Mouse (Mus musculus) heart, adult 2 months (tissue): ENCODE data around the gene Pabpc4. TPM values are rescaled to one million over a fixed set of nuclear protein-coding genes. Genes with fewer than 3 reads are reported as not detected.

Experiments used
- DNase-seq, 2 experiments: peaks; one replicate each; pipeline ENCODE4 v3.0.0; 2021
- H3K27ac ChIP-seq: fragments of 200-600 bp; 2 replicates; pipeline ENCODE4 v1.8.1; 2022
- H3K27me3 ChIP-seq: fragments of 200-500 bp; 2 replicates; pipeline ENCODE4 v1.6.1; 2012; ENCODE audit warnings: mild to moderate bottlenecking, low read length, inconsistent platforms, mixed read lengths; ENCODE audit not compliant: control insufficient read depth, insufficient read depth
- H3K36me3 ChIP-seq: fragments of 200-500 bp; 2 replicates; pipeline ENCODE4 v1.6.1; 2012; ENCODE audit warnings: low read length, inconsistent platforms; ENCODE audit not compliant: control insufficient read depth, insufficient read depth
- H3K4me1 ChIP-seq: fragments of 200-500 bp; 2 replicates; pipeline ENCODE4 v1.6.1; 2011; ENCODE audit warnings: low read length; ENCODE audit not compliant: control insufficient read depth, insufficient read depth
- H3K4me3 ChIP-seq: fragments of 200-600 bp; 2 replicates; pipeline ENCODE4 v1.8.1; 2022
- H3K79me2 ChIP-seq: fragments of 200-500 bp; replicated peaks from 2 replicates; pipeline ENCODE4 v1.6.1; 2012; ENCODE audit warnings: mild to moderate bottlenecking, inconsistent platforms, low read length, moderate library complexity, mixed read lengths; ENCODE audit not compliant: control insufficient read depth, insufficient read depth
- H3K9ac ChIP-seq: fragments of 200-500 bp; 2 replicates; pipeline ENCODE4 v1.6.1; 2012; ENCODE audit warnings: low read depth, mild to moderate bottlenecking, control low read depth, inconsistent platforms, low read length, mixed read lengths
- CTCF ChIP-seq: fragments of 200-600 bp; IDR thresholded peaks from 2 replicates; pipeline ENCODE4 v1.8.1; 2022; ENCODE audit warnings: antibody characterized with exemption, mild to moderate bottlenecking, moderate library complexity
- EP300 ChIP-seq: fragments of 200-500 bp; IDR thresholded peaks from 2 replicates; pipeline ENCODE4 v1.6.1; 2011; ENCODE audit warnings: low read depth, low read length, control low read depth; ENCODE audit not compliant: insufficient read depth
- POLR2A ChIP-seq: fragments of 200-500 bp; IDR thresholded peaks from 2 replicates; pipeline ENCODE4 v1.6.1; 2011; ENCODE audit warnings: mild to moderate bottlenecking, low read depth, low read length, control low read depth; ENCODE audit not compliant: insufficient read depth
- WGBS: fragments of 180-500 bp; shearing (Covaris S2); methylation state at CpG from one replicate; pipeline ENCODE4 v1.1.7; 2018; 5-methylcytosine and 5-hydroxymethylcytosine counted together
- intact Hi-C: fragments of 180-260 bp; cut with DNase I; formaldehyde crosslinking; loops from one replicate; pipeline ENCODE4 v1.15.1; 2025
- polyA plus RNA-seq: library from polyadenylated mRNA; depleted of rRNA; stranded (reverse); fragments of >200 nt; gene quantifications from 2 replicates; pipeline ENCODE4 v1.2.3, GENCODE M21; 2012
- total RNA-seq, 2 experiments: library from RNA; stranded (reverse); gene quantifications; 2 replicates each; pipeline ENCODE4 v1.2.3; 2021

Pabpc4 gene
- total and polyA plus RNA-seq, 3 experiments = 299 to 376 (median 336) TPM

DNA sequence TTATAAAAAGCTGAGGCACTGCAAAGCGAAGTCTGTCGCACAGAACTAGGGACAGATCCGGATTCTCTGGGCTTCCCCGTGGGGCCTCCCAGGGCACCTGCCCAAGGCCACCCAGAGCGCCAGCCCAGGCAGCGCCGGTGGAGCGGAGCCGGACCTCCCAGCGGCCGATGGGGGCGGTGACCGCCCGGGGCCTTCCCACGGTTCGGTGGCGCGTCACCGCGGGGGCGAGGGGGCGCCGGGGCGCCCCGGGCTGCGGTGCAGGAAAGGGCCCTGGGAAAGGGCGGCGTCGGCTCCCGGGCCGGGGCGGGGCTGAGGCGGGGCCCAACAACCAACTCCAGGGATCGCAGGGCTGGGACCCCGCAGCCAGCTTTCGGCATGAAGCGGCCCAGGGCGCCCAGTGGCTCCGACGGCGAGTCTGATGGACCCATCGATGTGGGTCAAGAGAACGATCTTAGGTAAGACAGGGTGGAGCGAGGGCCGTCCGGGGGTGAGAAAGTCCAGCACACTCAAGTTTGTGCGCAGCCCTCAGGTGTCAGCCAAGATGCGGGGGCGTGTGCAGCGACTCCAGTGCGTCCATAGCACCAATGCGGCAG lies 28.6 kb upstream of the Pabpc4 start, which contains the start of gene Heyl:
Gene Heyl (plus strand): TSS at position 65 of the 593 bp plus-strand sequence.
- no peak for TF ChIP-seq EP300
- peak; percentile 34 for TF ChIP-seq CTCF
- peak; percentile 66 for TF ChIP-seq POLR2A
- no peaks in the 10 kb centered on the region for H3K27me3 ChIP-seq
- H3K4me1 ChIP-seq = peaks cover 14% of the 10 kb centered on the region
- peak within 1 kb of the TSS; percentile 57 for H3K9ac ChIP-seq
- DNase-seq = peak; percentile 85 to 87
- no peaks in the 10 kb centered on the region; the same call in 1 of the 2 replicates for H3K36me3 ChIP-seq
- H3K4me3 ChIP-seq = peak within 1 kb of the TSS; percentile 51
- H3K27ac ChIP-seq = peak within 1 kb of the TSS; percentile 71
- intact Hi-C loops = no loop called here
- H3K79me2 ChIP-seq = no peaks in the 10 kb centered on the region
- WGBS = 2% methylated on average over 52 of the region's 52 CpGs

DNA sequence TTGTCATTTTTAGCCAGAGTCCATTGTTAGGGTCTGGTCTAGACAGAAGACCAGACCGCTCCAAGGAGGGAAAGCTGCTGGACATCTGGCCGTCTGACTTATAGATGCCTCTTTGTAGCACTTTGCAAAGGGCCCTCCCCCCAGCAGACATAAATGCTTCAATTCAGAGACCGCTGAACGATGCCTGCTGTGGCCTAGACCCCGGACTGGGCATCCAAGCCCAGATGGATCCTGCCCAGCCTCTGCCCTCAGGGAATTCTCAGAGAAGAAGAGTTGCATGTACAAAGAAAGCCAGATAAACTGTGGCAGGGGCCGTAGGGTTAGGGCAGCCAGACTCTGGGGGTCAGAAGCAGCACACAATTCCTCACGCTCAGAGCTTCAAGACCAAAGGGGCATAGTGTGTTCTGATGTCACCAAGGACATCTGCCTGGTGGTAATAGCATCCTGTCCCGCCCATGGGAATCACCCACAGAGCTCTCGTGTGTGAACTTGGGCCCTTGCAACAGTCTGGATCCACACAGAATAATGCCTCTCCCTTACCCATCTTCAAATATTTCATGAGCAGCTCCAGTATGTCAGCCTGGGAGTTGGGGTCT lies 26.2 kb upstream of the Pabpc4 start:
- 73% methylated on average over 9 of the region's 9 CpGs for WGBS
- peaks cover 14% of the 10 kb centered on the region for H3K4me1 ChIP-seq
- H3K36me3 ChIP-seq = no peaks in the 10 kb centered on the region; the same call in 1 of the 2 replicates
- no peak for DNase-seq
- H3K27me3 ChIP-seq = no peaks in the 10 kb centered on the region
- H3K4me3 ChIP-seq = peak overlapping the region; percentile 51
- no peaks in the 10 kb centered on the region for H3K79me2 ChIP-seq
- H3K9ac ChIP-seq = peak overlapping the region; percentile 40
- TF ChIP-seq POLR2A = no peak
- no peak for TF ChIP-seq EP300
- no peak for TF ChIP-seq CTCF
- intact Hi-C loops = no loop called here
- peak overlapping the region; percentile 77 for H3K27ac ChIP-seq

DNA sequence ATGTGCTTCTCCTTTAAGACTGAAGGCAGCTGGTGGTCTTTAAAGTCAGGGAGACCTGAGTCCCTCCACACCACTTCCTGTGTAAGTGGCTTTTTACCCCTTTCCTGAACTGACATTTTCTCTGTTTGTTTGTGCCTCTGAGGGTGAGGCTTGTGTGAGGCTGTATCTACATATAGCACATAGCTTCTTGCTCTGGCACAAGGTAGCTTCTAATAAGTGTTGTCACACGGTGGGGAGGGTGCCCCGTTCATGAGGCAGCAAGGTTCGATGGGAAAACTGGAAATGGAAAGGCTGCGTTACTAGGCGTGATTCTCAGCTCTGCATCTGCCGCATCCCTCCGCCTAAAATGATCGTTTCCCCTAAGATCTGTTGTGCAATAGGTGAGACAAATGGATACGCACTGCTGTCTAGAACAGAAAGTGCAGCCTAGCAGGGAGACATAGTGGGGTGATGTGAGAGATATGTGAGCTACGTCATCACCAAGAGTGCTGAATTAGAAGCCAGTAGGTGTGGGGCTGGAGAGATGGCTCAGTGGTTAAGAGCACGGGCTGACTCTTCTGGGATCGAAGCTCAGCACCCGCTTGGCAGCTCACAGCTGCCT lies 25.6 kb upstream of the Pabpc4 start:
- TF ChIP-seq CTCF (no peak), POLR2A (no peak), EP300 (no peak)
- Histone ChIP-seq H3K4me1 (peaks cover 14% of the 10 kb centered on the region), H3K9ac (peak overlapping the region; percentile 40), H3K27ac (peak overlapping the region; percentile 77), H3K4me3 (peak overlapping the region; percentile 23), H3K79me2 (no peaks in the 10 kb centered on the region), H3K36me3 (no peaks in the 10 kb centered on the region; the same call in 1 of the 2 replicates), H3K27me3 (no peaks in the 10 kb centered on the region)
- no peak for DNase-seq
- 74% methylated on average over 13 of the region's 13 CpGs for WGBS
- intact Hi-C loops = no loop called here

DNA sequence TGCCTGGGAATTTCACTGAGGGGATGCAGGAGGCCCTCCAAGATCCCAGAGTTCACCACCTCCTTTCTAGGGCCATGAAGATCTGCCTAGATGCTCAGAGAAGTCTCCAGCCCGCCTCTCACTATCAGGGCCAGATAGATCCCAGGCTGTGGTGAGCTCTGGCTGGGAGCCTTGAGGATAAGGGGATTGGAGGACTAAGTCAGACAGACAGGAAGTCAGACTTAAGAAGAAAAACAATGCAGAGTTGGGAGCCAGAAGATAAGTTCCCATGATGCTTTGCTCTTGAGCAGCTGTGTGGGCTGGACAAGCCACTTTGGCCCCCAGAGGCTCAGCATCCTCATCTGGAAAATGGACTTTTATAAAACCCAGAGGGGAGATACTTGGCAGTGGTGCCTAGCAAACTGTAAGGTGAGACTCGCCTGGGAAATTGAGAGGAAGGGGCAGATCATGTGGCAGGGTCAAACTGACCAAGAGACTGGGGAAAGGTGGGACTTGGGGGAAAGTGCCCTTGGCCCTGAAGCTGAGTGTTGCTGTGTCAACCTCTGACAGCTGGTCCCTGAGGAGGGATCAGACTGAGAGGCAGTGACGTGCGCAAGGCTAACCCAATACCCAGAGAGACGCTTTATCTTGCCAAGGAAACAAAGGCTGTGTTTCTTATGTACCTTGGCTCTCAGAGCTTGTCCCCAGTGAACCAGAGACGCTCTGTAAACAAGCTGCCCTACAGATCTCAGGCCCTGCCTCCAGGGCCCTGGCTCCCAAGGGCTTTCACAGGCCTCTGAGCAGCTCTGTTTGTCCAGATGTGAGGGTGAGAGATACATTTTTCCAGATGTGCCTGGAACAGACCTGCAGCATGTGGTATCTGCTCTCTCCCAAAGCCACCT lies 24.5 kb upstream of the Pabpc4 start:
- intact Hi-C loops = no loop called here
- H3K27ac ChIP-seq = peak overlapping the region; percentile 77
- no peaks in the 10 kb centered on the region for H3K27me3 ChIP-seq
- H3K9ac ChIP-seq = no peak overlapping the region
- no peaks in the 10 kb centered on the region for H3K79me2 ChIP-seq
- 46% methylated on average over 6 of the region's 6 CpGs for WGBS
- H3K4me3 ChIP-seq = peak overlapping the region; percentile 23; the same call in 1 of the 2 replicates
- DNase-seq = peak; percentile 69 to 82
- H3K36me3 ChIP-seq = no peaks in the 10 kb centered on the region; the same call in 1 of the 2 replicates
- TF ChIP-seq EP300 (peak; percentile 4; the same call in 1 of the 2 replicates), CTCF (no peak)
- H3K4me1 ChIP-seq = peaks cover 14% of the 10 kb centered on the region

DNA sequence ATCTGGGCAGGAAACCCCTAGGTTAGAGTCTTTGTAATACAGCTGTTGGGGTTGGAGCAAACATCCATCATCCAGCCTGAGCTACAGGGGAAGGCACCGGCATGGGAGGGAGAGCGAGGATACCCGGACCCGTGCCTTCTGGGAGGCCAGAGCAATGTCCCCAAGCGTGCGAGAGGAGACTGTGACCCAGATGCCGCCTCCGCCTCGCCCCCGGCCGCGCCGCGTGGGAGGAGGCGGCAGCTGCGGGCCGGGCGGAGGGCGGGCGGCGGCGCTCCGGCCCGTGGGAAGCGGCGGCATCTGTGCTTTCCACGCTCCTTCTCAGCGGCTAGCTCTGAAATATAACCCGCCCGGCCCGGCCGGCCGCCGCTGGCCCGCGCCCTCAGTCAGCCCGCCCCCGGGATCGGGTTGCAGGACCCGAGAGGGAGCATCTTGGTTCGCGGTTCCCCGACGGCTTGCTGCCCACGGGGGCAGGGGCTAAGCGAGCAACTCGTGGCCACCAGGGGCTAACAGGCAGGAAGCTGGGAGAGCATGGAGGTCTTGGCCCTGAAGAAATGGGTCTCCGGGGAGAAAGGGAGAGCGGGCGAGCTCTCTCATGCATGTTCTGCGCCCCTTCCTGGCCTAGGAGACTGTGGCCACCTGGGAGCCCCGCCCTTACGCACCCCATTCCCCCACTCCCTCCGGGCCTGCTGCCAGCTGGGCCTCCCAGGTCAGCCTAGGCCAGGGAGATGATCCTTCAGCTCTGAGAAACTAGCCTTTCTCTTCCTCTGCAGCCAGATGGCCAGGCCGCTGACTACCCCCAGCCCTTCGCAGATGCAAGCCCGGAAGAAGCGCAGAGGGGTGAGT lies 22.6 kb upstream of the Pabpc4 start:
- Histone ChIP-seq H3K79me2 (no peaks in the 10 kb centered on the region), H3K4me3 (peak overlapping the region; percentile 39), H3K9ac (peak overlapping the region; percentile 19), H3K4me1 (peaks cover 10% of the 10 kb centered on the region), H3K27me3 (no peaks in the 10 kb centered on the region), H3K27ac (peak overlapping the region; percentile 77), H3K36me3 (no peaks in the 10 kb centered on the region; the same call in 1 of the 2 replicates)
- 11% methylated on average over 56 of the region's 58 CpGs for WGBS
- TF ChIP-seq CTCF = peak; percentile 36
- TF ChIP-seq EP300 = no peak
- DNase-seq = peak; percentile 83 to 86
- intact Hi-C loops = no loop called here
